Mouse (Mus musculus): ENCODE data around the gene Gm13287. TPM values are rescaled to one million over a fixed set of nuclear protein-coding genes. Genes with fewer than 3 reads are reported as not detected.

The Gm13287 gene
- polyA plus RNA-seq, 1 experiment, result not detected

DNA sequence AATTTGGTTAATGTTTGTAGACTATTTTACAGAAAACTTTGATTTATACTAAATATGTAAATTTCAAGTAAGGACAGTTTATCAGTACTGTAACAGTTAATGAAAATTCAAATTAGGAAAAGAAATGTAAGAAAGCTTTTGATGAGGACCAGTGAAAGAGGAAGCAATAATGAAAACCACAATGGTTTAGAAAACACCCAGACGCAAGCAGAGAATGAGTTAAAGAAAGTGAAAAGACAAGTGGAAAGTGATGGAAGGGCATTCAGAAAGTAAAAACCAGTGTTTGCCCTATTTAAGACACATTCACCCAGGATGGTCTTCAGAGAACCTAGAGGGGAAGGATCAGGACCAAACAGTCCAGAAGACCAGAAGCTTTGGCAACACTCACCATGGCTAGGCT, 46.6 kb downstream of the Gm13287 start, which contains the start of gene Ifna1:
Ifna1 (plus strand) TSS at position 390 of the 400 bp plus-strand sequence.
- TF ChIP-seq CTCF (IDR thresholded peaks at IDR 0.05; ENCODE audit: insufficient read depth, low read depth, low read length) (no peak), POLR2A (IDR thresholded peaks at IDR 0.05; ENCODE audit: insufficient read depth, low read depth, low read length) (no peak)
- Histone ChIP-seq H3K4me3 (ENCODE audit: insufficient read depth, low read depth, low read length) (no peak within 1 kb of the TSS), H3K27ac (ENCODE audit: insufficient read depth, low read depth, low read length) (no peak within 1 kb of the TSS), H3K4me1 (ENCODE audit: control insufficient read depth, insufficient read depth, low read length) (no peaks in the 10 kb centered on the region)
- WGBS, result 40% methylated on average over 1 of the region's 1 CpGs

DNA sequence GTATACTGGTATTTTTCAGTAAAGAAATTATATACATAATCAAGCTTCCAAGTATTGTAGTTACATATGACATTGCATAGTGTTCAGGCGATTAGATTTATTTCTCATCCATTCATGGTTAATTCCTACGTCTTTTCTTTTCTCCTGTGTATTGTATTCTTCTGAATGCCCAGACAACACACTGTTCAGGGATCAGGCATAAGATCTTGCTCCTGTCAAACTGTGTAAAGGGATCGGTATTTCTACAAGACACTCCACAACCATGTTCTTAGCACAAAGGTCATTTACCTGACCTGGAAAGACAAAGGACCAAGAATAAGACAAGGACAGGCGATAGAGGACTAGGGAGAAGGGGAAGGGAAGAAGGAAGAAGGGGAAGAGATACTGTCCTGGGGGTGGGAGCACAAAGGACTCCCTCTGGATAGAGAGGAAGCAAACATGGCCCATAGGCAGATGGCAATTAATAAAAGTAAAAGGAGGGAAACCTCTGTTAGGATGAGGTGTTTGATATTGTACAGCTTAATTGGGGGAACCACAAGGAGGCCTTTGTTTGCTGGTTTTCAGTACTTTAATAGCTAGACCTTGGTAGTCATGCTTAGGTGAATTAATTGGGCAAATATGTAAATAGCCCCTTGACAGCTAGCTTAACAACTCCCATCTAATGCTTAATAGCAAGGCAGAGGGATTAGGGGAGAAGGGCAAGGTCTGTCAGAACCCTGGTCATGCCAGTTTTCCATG, 48.1 kb downstream of the Gm13287 start:
- Histone ChIP-seq H3K4me3 (ENCODE audit: insufficient read depth, low read depth, low read length) (no peak overlapping the region), H3K27ac (ENCODE audit: insufficient read depth, low read depth, low read length) (no peak overlapping the region), H3K4me1 (ENCODE audit: control insufficient read depth, insufficient read depth, low read length) (no peaks in the 10 kb centered on the region)
- WGBS, result 55% methylated on average over 4 of the region's 4 CpGs
- no peak for TF ChIP-seq CTCF (IDR thresholded peaks at IDR 0.05; ENCODE audit: insufficient read depth, low read depth, low read length)
- no peak for TF ChIP-seq POLR2A (IDR thresholded peaks at IDR 0.05; ENCODE audit: insufficient read depth, low read depth, low read length)

Other genes with a start within 250 kb of the Gm13287 start
- gene Ifna15, start 245.0 kb upstream of the Gm13287 start, polyA plus RNA-seq (2012; ENCODE audit: insufficient read depth, insufficient read length, low replicate concordance, missing spikeins), result not detected in 2 replicates
- gene Ifna14, start 231.5 kb upstream of the Gm13287 start, polyA plus RNA-seq (2012; ENCODE audit: insufficient read depth, insufficient read length, low replicate concordance, missing spikeins), result not detected in 2 replicates
- gene Ifna9, start 210.9 kb upstream of the Gm13287 start, polyA plus RNA-seq (2012; ENCODE audit: insufficient read depth, insufficient read length, low replicate concordance, missing spikeins), result not detected in 2 replicates
- not detected in 2 replicates for gene Ifna12, start 199.9 kb upstream of the Gm13287 start, polyA plus RNA-seq (2012; ENCODE audit: insufficient read depth, insufficient read length, low replicate concordance, missing spikeins)
- not detected in 2 replicates for gene C87499, start 168.8 kb upstream of the Gm13287 start, polyA plus RNA-seq (2012; ENCODE audit: insufficient read depth, insufficient read length, low replicate concordance, missing spikeins)
- not detected in 2 replicates for gene Ifna13, start 158.8 kb upstream of the Gm13287 start, polyA plus RNA-seq (2012; ENCODE audit: insufficient read depth, insufficient read length, low replicate concordance, missing spikeins)
- gene Ifna16, start 126.3 kb upstream of the Gm13287 start, polyA plus RNA-seq (2012; ENCODE audit: insufficient read depth, insufficient read length, low replicate concordance, missing spikeins), result not detected in 2 replicates
- not detected in 2 replicates for gene Ifna2, start 119.3 kb upstream of the Gm13287 start, polyA plus RNA-seq (2012; ENCODE audit: insufficient read depth, insufficient read length, low replicate concordance, missing spikeins)
- gene Ifnab, start 111.9 kb upstream of the Gm13287 start, polyA plus RNA-seq (2012; ENCODE audit: insufficient read depth, insufficient read length, low replicate concordance, missing spikeins), result not detected in 2 replicates
- gene Gm26566, start 81.4 kb upstream of the Gm13287 start, polyA plus RNA-seq (2012; ENCODE audit: insufficient read depth, insufficient read length, low replicate concordance, missing spikeins), result not detected in 2 replicates
- gene Klhl9, start 80.8 kb upstream of the Gm13287 start, polyA plus RNA-seq (2012; ENCODE audit: insufficient read depth, insufficient read length, low replicate concordance, missing spikeins), result not detected in 2 replicates
- gene Gm13271, start 48.4 kb upstream of the Gm13287 start, polyA plus RNA-seq (2012; ENCODE audit: insufficient read depth, insufficient read length, low replicate concordance, missing spikeins), result not detected in 2 replicates
- gene Gm13283, start 43.1 kb upstream of the Gm13287 start, polyA plus RNA-seq (2012; ENCODE audit: insufficient read depth, insufficient read length, low replicate concordance, missing spikeins), result not detected in 2 replicates
- gene Gm13290, start 29.4 kb upstream of the Gm13287 start, polyA plus RNA-seq (2012; ENCODE audit: insufficient read depth, insufficient read length, low replicate concordance, missing spikeins), result not detected in 2 replicates
- gene Gm13289, start 26.3 kb upstream of the Gm13287 start, polyA plus RNA-seq (2012; ENCODE audit: insufficient read depth, insufficient read length, low replicate concordance, missing spikeins), result not detected in 2 replicates
- gene Gm13272, start 23.4 kb upstream of the Gm13287 start, polyA plus RNA-seq (2012; ENCODE audit: insufficient read depth, insufficient read length, low replicate concordance, missing spikeins), result not detected in 2 replicates
- not detected in 2 replicates for gene Ifnz, start 21.1 kb upstream of the Gm13287 start, polyA plus RNA-seq (2012; ENCODE audit: insufficient read depth, insufficient read length, low replicate concordance, missing spikeins)
- not detected in 2 replicates for gene Gm13276, start 17.5 kb upstream of the Gm13287 start, polyA plus RNA-seq (2012; ENCODE audit: insufficient read depth, insufficient read length, low replicate concordance, missing spikeins)
- not detected in 2 replicates for gene Gm13277, start 14.6 kb upstream of the Gm13287 start, polyA plus RNA-seq (2012; ENCODE audit: insufficient read depth, insufficient read length, low replicate concordance, missing spikeins)
- not detected in 2 replicates for gene Gm13278, start 11.7 kb upstream of the Gm13287 start, polyA plus RNA-seq (2012; ENCODE audit: insufficient read depth, insufficient read length, low replicate concordance, missing spikeins)
- not detected in 2 replicates for gene Gm13275, start 8.8 kb upstream of the Gm13287 start, polyA plus RNA-seq (2012; ENCODE audit: insufficient read depth, insufficient read length, low replicate concordance, missing spikeins)
- not detected in 2 replicates for gene Gm13279, start 5.9 kb upstream of the Gm13287 start, polyA plus RNA-seq (2012; ENCODE audit: insufficient read depth, insufficient read length, low replicate concordance, missing spikeins)
- gene Gm13285, start 3.6 kb upstream of the Gm13287 start, polyA plus RNA-seq (2012; ENCODE audit: insufficient read depth, insufficient read length, low replicate concordance, missing spikeins), result not detected in 2 replicates
- gene Gm13288, start 2.3 kb downstream of the Gm13287 start, polyA plus RNA-seq (2012; ENCODE audit: insufficient read depth, insufficient read length, low replicate concordance, missing spikeins), result not detected in 2 replicates
- gene Ifna7, start 13.0 kb downstream of the Gm13287 start, polyA plus RNA-seq (2012; ENCODE audit: insufficient read depth, insufficient read length, low replicate concordance, missing spikeins), result not detected in 2 replicates
- gene Ifna11, start 16.7 kb downstream of the Gm13287 start, polyA plus RNA-seq (2012; ENCODE audit: insufficient read depth, insufficient read length, low replicate concordance, missing spikeins), result not detected in 2 replicates
- not detected in 2 replicates for gene Ifna6, start 24.2 kb downstream of the Gm13287 start, polyA plus RNA-seq (2012; ENCODE audit: insufficient read depth, insufficient read length, low replicate concordance, missing spikeins)
- gene Ifna5, start 32.3 kb downstream of the Gm13287 start, polyA plus RNA-seq (2012; ENCODE audit: insufficient read depth, insufficient read length, low replicate concordance, missing spikeins), result not detected in 2 replicates
- gene Ifna4, start 38.6 kb downstream of the Gm13287 start, polyA plus RNA-seq (2012; ENCODE audit: insufficient read depth, insufficient read length, low replicate concordance, missing spikeins), result not detected in 2 replicates
- gene Ifna1, start 46.8 kb downstream of the Gm13287 start, polyA plus RNA-seq (2012; ENCODE audit: insufficient read depth, insufficient read length, low replicate concordance, missing spikeins), result not detected in 2 replicates
- not detected in 2 replicates for gene Ifne, start 76.9 kb downstream of the Gm13287 start, polyA plus RNA-seq (2012; ENCODE audit: insufficient read depth, insufficient read length, low replicate concordance, missing spikeins)

All from olfactory bulb, adult 2 months (tissue).